Mouse (Mus musculus) cerebellum, postnatal 4 days (tissue): Measurements from ENCODE around the gene Cds1.
"Not testable (repeated sequence)": the region's sequence is repeated elsewhere in the genome, so short reads cannot be mapped to it uniquely, and the experiment has no call there.

Experiments used
- DNase-seq, 2 experiments: peaks; one replicate each; pipeline ENCODE4 v3.0.0; 2022; ENCODE audit warnings: low spot score in 2 of 2, mixed read lengths in 1 of 2

The Cds1 gene

DNA sequence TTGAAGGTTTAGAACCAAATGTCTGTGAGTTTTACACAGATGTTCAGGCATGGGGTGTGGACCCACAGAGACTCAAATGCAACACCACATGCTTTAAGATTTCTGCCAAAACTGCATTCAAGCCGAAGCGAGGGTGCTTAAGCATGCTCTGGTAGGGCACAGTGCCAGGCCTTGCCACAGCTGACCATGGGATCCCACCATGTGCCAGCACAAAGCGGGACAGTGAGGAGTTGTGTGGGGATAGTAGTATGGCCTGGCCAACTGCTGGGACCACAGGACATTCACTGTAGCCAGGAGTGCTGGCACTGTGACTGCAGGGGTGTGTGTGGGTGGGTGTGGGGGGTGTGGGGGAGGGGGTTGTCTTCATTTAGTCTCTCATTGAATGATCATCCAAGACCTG is 64.0 kb downstream of the Cds1 start:
- DNase-seq: peak in 1 of 2 experiments; percentile 21

DNA sequence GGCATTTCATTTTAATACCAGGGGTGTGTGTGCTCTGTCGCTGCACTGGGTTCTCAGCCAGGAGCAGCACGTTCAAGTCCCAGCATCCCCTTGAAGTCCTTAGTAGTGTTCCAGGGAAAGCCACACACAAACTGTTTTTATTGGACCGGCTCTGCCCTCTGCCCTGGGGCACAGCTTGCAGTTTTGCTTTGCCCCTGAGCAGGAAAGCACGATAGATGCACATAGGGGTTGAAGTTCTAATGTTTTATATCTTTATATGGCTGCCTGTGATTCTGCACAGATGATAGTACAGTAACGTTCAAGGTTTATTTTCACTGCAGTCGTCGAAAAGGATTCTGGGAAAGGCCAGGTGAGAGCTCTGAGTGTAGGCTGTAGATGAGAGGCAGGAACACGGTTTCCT is 65.2 kb downstream of the Cds1 start:
- no peak for DNase-seq

DNA sequence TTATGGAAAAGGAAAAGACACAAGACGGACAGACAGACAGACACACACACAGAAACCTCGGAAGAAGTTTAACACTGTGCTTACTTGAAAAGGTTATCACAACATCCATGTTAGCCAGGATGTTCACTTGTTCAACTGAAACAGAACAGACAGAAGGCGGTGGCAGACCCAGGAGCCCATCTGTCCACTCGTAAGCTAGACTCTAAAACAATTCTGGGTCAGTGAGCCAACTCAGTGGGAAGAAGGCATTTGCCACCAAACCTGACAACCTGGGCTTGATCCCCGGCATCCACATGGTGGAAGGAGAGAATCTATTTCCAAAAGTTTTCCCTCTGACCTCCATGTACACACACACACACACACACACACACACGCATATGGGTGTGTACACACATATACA is 67.1 kb downstream of the Cds1 start:
- DNase-seq: no peak

DNA sequence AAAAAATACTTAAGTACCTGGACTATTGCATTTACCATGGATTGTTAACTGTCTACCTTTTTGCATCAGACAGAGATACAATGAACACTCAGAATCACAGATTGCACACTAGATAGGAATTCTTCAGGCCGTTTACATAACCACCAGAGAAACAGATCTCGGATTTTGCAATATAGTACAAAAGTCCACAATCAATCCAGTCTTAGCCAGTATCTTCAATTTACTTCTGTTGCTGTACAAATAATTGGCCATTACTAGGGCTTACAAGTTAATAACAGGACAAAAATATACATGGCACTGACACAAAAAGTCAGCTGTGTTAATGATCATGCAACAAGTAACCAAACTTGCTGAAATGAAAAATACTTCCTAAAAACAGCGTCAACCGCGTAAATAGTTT is 68.1 kb downstream of the Cds1 start:
- DNase-seq: no peak

DNA sequence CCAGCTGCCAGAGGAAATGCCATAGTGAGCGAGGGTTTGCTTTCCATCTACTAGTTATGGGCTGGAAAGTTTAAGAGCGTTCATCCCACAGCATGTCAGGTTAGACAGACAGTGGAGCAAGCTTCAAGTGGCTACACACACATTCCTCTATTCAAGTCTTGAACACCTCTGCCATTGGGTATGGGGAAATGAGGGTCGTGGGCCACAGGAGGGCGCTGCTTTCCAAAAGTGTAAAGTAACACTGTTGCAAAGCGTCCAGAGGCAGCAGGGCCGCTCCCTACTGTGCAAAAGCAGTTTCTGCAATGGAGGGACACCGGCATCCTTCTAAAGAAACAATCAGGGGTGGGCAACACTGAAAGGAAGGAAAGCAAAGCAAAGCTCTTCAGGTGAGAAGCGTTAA is 68.9 kb downstream of the Cds1 start:
- no peak for DNase-seq

DNA sequence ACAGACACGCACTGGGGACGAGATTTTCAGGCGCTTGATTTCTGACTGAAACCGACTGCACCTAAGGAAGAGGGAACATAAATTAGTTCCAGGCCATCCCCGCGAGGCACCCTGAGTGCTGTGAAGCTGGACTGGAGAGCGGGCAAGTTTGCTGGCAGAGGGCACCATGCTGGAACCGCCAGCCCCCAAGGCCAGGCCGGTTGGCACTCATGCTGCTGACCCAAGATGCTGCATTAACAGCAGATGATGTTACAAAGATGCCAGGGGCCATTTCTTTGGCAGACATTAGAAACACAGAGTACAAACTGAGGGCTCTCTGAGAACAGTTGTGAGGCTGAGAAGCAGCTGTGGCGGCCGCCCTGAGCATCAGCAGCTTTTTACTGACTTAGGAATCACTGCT is 71.3 kb downstream of the Cds1 start:
- DNase-seq: no peak

DNA sequence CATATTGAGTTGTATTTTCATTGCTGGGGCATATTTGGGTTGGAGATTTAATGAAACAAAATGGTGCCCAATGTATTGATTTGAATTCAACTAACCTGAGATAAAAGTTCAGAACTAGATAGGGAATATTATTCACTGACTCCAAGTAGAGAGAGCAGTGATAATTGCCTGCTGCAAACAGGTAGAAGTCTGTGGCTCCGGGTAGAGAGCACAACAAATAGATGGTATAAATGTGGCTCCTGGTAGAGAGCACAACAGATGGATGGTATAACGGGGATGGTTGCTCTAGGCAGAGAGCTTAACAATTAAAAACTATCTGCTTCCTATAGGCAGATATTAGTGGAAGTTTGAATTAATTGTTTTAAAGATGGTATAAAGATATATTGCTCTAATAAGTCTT is 72.7 kb downstream of the Cds1 start:
- DNase-seq: not testable (repeated sequence)

DNA sequence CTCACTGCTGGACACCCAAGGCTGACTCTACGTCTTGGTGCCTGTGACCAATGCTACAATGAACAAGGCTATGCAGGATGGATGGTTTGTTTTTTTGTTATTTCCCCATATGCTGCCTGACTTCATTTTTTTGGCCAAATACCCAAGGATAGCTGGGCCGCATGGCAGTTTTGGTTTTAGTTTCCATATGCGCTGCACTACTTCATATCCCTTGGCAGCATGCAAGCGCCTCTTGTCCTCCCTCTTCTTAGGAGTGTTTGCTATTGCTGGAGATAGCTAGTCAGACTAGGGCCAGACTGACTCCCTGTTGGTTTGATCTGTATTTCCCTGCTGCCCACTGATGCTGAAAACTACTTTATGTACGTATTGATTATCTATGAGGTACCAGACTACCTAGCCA is 75.5 kb downstream of the Cds1 start:
- no peak for DNase-seq

DNA sequence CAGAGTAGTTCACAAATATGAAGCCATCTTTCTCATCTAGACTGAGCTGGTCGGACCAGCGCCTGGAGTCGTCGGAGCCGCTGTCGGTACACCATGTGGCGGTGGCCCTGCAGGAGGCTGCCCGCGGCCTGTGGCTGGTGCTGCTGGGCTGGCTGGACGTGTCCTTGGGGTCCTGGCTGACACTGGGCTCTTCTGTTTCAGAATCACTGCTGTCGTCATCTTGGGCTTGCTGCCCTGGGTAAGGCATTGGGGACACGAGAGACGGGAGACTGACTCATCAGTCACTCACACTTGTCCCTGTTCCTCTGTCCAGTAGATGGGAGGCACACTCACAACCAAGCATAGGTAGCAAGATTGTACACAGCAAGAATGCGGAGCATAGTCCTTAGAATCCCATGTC is 80.1 kb downstream of the Cds1 start:
- DNase-seq: no peak

DNA sequence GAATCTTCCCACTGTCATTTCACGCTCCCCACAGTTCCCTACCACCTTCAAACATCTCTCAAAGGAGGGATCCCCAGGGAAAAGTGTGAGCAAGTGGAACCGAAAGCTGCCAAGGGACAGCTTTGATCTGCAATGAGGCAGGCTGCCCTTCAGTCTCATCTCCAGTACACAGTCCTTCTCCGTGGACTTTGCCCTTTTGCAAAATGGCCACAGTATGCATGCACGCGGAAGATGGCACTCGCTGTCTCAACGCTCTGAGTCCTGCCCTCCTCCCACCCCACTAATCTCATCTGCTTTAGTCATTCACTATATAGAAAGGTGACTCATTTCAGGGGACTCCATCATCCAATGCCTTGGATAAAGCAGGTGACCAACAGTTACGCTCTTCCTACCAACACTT is 81.0 kb downstream of the Cds1 start:
- no peak for DNase-seq

DNA sequence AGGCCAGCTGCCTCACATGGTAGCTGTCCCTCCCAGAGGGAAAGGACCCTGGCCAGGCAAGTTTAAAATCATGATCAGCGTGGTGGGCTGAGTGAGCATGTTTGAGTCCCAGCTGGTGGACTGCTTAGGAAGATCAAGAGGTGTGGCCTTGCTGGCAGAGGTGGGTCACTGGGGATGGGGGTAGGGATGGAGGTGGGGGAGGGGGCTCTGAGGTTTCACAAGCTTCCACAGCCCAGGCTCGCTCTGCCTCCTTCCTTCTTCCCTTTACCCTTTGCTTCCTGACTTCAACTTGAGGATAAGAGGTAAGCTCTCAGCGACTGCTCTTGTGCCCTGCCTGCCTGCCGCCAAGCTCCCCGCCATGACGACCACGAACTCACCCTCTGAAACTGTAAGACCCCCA is 82.4 kb downstream of the Cds1 start:
- no peak for DNase-seq

DNA sequence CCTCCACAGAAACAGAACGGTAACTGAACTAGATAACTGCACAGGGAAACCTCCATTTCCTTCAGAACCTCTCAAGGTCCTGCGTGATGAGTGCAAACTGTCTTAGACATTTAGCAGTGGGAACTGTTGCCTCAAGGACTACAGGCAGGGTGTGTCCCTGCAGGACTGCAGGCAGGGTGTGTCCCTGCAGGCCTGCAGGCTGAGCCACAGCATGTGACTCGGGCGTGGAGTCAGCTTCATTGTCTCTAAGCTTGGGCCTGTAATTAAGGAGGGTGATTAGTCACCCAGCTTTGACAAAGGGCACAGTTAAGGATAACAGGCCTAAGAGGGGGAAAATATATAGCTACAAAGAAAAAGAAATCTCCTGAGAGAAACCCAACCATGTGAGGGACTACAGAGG is 82.8 kb downstream of the Cds1 start:
- no peak for DNase-seq

DNA sequence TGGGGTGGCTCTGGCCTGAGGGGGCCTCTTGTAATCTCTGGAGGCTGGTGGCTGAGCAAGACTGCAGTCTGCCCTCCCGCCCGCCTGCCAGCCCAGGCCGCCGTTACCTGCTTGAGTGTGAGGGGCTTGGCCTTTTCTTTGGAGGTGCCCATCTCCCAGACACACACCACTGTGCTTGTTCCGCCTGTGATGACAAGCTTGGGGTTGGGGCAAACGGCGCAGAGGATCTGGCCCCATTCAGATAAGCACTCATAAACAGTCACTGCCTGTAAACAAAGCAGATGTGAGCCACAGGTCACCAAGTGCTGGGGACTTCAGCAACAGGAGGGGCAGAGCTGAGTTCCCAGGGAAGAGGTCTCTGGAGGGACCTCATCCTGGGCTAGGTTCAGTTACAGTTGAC is 86.2 kb downstream of the Cds1 start:
- no peak for DNase-seq

DNA sequence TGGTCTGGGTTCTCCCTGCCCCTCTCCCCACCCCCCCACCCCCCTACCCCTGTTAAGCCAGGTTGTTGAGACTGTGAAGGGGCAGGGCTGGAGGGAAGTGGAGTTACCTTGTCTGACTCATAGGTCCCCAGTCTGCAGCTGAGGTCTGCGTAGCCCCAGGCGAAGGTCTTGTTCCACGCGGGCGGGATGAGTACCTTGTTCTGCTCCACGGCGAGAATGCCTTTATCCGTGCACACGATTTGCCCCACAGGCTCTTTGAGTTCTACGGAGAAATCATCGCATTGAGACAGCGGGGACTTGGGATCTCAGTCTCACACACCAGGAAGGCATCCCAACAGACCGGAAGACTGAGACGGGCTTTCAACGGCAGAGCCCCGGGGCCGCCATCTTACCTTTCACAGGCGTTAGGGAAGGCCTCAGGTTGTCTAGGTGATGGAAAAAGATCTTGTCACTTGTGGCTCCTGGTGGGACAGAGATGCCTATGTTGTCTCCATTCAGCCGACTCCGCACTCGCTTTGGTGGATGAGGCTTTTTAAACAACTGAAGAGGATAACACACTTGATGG is 87.3 kb downstream of the Cds1 start:
- DNase-seq: no peak

DNA sequence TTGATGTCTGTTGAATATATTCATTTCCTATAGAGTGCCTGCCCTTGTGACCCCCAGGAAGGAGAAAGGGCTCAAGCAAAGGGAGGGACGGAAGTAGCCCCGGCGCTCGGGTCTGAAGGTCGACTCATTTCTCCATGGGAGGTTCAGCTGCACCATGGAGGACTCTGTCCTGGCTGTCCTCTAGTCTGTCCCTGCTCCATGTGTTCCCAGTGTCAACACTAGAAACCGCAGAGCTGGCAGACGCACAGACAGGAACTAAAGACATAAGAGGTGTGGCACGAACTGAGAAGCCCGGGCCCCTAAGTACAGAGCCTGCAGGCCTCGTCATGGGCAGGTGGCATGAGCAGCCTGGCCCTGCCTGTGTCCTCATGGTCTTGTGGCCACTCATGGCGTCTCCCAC is 89.2 kb downstream of the Cds1 start:
- DNase-seq: no peak

DNA sequence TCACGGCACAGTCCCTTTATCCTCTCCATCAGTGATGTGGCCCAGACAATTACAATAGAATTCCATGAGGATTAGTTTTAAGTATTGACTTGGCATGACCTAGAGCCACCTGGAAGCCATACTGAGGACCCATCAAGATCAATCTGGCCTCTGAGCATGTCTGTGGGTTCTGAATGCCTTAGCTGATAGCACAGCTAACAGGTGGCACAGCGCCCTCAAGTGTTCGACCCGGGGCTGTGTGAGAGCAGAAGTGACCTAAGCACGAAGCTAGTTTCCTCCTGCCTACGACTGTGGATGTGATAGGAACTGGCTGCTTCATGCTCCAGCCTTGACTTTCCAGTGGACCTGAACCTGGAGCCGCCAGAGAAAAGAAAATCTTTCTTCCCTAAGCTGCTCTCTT is 89.7 kb downstream of the Cds1 start:
- DNase-seq: no peak

DNA sequence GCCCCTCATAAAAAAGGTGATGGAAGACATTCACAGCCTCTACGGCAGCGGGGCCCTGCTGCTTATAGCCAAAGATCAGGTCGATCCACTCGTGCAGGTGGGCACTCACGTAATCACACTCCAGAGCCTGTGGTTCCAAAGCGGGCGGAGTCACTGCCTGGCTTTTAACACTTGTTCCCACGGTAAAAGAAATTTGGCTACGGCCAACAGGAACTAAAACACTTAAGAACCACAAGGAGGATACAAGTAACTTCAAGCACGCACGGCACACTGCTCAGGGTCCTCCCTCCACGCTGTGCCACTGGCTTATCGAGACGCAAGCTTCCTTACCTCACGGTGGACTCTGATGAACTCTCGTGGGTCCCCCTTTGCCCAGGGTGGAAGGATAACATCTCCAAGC is 90.5 kb downstream of the Cds1 start:
- DNase-seq: no peak

DNA sequence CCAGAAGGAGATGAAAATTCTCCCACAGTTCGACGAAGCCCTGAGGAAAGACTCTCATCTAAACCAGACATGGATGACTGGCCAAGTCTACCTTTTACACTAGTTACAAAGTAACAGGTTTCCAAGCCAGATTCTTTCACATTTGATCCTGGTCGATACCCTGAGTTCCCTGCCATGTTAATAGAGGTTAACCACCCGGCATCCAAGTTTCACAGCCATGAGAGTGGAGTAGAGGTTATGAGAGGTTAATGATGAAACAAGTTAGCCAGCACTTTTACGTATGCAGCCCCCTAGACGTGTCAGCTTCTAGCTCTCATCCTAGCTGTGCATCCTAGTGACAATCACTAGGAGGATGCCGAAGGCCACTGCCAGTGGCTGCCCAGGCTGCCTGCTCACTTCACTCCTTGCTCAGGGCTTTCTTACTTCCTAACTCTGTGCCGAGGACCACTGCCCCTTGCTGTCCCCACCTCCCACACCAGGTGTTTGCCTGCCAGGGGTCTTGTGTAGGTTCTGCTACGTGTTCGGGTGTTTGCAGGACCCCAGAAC is 94.0 kb downstream of the Cds1 start:
- no peak for DNase-seq

DNA sequence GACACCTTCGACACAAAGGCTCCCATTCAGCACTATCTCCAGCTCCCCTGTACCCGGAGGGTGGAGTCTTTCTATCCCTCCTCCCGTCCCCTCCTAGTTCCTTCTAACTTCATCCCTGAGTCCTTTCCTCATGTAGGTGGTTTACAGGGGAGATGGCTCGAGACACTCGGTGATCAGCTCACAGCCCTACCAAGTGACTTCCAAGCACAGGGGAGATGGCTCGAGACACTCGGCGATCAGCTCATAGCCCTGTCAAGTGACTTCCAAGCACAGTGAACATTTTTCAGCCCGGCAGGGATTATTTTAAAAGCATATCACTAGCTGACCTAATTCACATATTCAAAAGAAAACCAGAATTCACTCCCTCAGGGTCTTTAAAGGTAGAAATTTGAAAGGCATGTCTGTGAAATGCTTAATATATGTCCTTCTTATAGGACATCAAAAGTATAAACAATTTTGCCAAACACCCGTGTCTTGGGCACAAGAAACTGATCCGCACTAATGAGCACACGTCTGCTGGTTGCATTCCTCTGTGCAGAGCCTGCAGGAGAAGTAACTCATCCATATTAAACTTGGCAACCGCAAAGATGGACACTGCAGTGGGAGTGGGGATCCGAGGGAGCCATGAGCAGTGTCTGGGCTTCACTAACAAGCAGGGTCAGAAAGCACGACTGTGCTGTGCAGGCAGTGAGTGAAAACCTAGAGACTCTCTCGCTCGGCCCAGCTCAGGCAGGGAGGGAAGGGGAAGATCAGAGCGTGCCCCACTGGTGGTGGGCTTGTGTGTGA is 97.0 kb downstream of the Cds1 start:
- no peak for DNase-seq

DNA sequence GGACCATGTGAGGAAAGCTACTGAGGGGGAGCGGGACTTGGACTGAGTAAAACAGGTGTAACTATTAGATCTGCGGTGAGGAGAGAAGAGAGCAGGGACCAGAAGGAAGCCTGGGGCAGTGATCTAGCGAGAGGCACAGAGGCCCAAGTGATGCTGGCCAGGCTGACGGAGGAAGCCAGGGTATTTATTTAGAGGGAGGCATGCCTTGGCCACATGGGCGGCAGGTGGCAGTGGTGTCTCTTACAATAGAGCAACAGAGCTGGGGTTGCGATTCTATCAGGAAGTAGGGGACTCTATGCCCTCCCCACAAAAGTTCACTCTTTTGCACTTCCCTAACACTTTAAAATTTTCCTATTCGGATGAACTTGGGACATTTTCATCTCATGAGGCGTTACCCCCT is 97.7 kb downstream of the Cds1 start:
- no peak for DNase-seq

DNA sequence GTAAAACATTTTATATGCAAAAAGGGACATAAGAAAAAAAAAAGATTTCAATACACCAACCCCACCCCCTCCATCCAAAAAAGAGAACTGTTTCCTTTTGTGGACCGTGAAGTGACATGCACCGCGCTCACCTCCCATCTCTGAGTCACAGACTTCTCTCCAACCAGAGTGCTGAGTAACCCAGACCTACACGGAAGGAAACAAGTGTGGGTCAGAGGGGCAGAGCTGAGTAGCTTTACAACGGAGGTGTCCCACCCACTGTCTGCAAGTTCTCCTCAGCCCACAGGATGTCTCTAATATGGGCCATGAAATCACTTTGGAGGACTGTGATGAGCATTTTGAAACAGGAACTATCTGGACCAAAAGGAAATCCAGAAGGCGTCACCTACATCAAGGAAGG is 99.0 kb downstream of the Cds1 start:
- no peak for DNase-seq

DNA sequence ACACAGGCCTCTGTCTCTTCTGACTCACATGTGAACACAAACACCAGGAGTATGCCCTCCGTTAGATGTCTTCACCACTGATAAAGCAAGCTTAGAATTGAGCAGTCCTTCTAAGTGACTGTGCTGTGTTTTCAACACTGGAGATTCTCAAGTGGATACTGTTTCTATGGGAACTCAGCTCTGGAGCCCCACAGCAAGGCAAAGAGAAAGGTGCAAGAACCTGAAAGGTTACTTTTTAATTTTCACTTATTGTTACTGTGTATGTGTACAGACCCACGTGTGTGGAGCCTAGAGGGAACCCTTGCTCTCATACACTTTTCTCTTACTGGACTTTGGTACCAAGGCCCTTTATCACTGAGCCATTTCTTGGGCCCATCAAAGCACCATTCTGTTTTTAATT is 101.8 kb downstream of the Cds1 start:
- no peak for DNase-seq
